Mouse (Mus musculus) gastrocnemius, adult 2 months (tissue): ENCODE results near the gene Sh3bp4. TPM values are rescaled to one million over a fixed set of nuclear protein-coding genes. Genes with fewer than 3 reads are reported as not detected.
A peak's percentile ranks its signal among the peaks of the same experiment; 100 is the strongest.

ENCODE experiments used
- DNase-seq: peaks from one replicate; pipeline ENCODE4 v3.0.0; 2022
- H3K27ac ChIP-seq: fragments of 200-600 bp; 2 replicates; pipeline ENCODE4 v1.8.1; 2022; ENCODE audit warnings: mild to moderate bottlenecking
- H3K4me3 ChIP-seq: fragments of 200-600 bp; 2 replicates; pipeline ENCODE4 v1.8.1; 2022; ENCODE audit warnings: mild to moderate bottlenecking, moderate library complexity
- CTCF ChIP-seq: fragments of 200-600 bp; IDR thresholded peaks from 2 replicates; pipeline ENCODE4 v1.8.1; 2022; ENCODE audit warnings: antibody characterized with exemption, mild to moderate bottlenecking, moderate library complexity
- intact Hi-C: fragments of 180-260 bp; cut with DNase I; formaldehyde crosslinking; loops from one replicate; pipeline ENCODE4 v1.15.1; 2025
- total RNA-seq, 2 experiments: library from RNA; stranded (reverse); gene quantifications; 2 replicates each; pipeline ENCODE4 v1.2.3; 2021

The Sh3bp4 gene
- total RNA-seq, 2 experiments from 2014 or later: 2.1 to 4.0 TPM

- TF ChIP-seq CTCF: no peak
- DNase-seq: no peak
- H3K27ac ChIP-seq: no peak overlapping the region
- intact Hi-C loops: no loop called here
- no peak overlapping the region for H3K4me3 ChIP-seq
Observed at GRCm38 (mm10) chr1:89151071-89151470, 80.9 kb downstream of the Sh3bp4 start.

GRCm38 (mm10) chr1:89152576-89152975 is 82.4 kb downstream of the Sh3bp4 start:
- no peak for DNase-seq
- intact Hi-C loops: no loop called here
- TF ChIP-seq CTCF: no peak
- H3K27ac ChIP-seq: no peak overlapping the region
- H3K4me3 ChIP-seq: no peak overlapping the region

GRCm38 (mm10) chr1:89153203-89153602 is 83.0 kb downstream of the Sh3bp4 start:
- intact Hi-C loops: no loop called here
- DNase-seq: no peak
- no peak for TF ChIP-seq CTCF
- Histone ChIP-seq H3K4me3 (no peak overlapping the region), H3K27ac (no peak overlapping the region)

- no peak overlapping the region for H3K27ac ChIP-seq
- intact Hi-C loops: no loop called here
Observed at GRCm38 (mm10) chr1:89163483-89163882, 93.3 kb downstream of the Sh3bp4 start.

GRCm38 (mm10) chr1:89164281-89164680 is 94.1 kb downstream of the Sh3bp4 start:
- H3K4me3 ChIP-seq: no peak overlapping the region
- TF ChIP-seq CTCF: no peak
- no peak overlapping the region for H3K27ac ChIP-seq
- no peak for DNase-seq
- intact Hi-C loops: no loop called here

More at GRCm38 (mm10) chr1:89163483-89163882, 93.3 kb downstream of the Sh3bp4 start:
- H3K4me3 ChIP-seq: no peak overlapping the region
- TF ChIP-seq CTCF: no peak
- DNase-seq: no peak

- Histone ChIP-seq H3K27ac (no peak overlapping the region), H3K4me3 (no peak overlapping the region)
- DNase-seq: no peak
- no peak for TF ChIP-seq CTCF
- intact Hi-C loops: no loop called here
Observed at GRCm38 (mm10) chr1:89164685-89165084, 94.5 kb downstream of the Sh3bp4 start.

- Histone ChIP-seq H3K27ac (no peak overlapping the region), H3K4me3 (no peak overlapping the region)
- intact Hi-C loops: no loop called here
- no peak for DNase-seq
- TF ChIP-seq CTCF: no peak
Observed at GRCm38 (mm10) chr1:89166814-89167249, 96.6 kb downstream of the Sh3bp4 start.

GRCm38 (mm10) chr1:89171275-89171767 is 101.1 kb downstream of the Sh3bp4 start:
- intact Hi-C loops: no loop called here
- Histone ChIP-seq H3K4me3 (no peak overlapping the region), H3K27ac (no peak overlapping the region)
- DNase-seq: no peak
- TF ChIP-seq CTCF: no peak

- H3K27ac ChIP-seq: no peak overlapping the region
- DNase-seq: no peak
- no peak overlapping the region for H3K4me3 ChIP-seq
- intact Hi-C loops: no loop called here
- no peak for TF ChIP-seq CTCF
Observed at GRCm38 (mm10) chr1:89174621-89175020, 104.4 kb downstream of the Sh3bp4 start.

- intact Hi-C loops: no loop called here
- peak; percentile 69 for TF ChIP-seq CTCF
- no peak overlapping the region for H3K4me3 ChIP-seq
- H3K27ac ChIP-seq: no peak overlapping the region
- peak; percentile 57 for DNase-seq
Observed at GRCm38 (mm10) chr1:89175355-89175754, 105.1 kb downstream of the Sh3bp4 start.

- intact Hi-C loops: loop anchor here (10.0 kb wide), 1 partner anchor 109 kb away; the partner anchor contains the start of gene Sh3bp4
- Histone ChIP-seq H3K27ac (peak overlapping the region; percentile 71), H3K4me3 (no peak overlapping the region)
- TF ChIP-seq CTCF: no peak
- peak; percentile 48 for DNase-seq
Observed at GRCm38 (mm10) chr1:89183261-89183831, 113.1 kb downstream of the Sh3bp4 start.

GRCm38 (mm10) chr1:89184111-89184785 is 114.0 kb downstream of the Sh3bp4 start:
- no peak overlapping the region for H3K4me3 ChIP-seq
- DNase-seq: no peak
- intact Hi-C loops: loop anchor here (10.0 kb wide), 1 partner anchor 109 kb away; the partner anchor contains the start of gene Sh3bp4
- TF ChIP-seq CTCF: no peak
- H3K27ac ChIP-seq: peak overlapping the region; percentile 71

- H3K4me3 ChIP-seq: no peak overlapping the region
- no peak overlapping the region for H3K27ac ChIP-seq
- intact Hi-C loops: loop anchor here (10.0 kb wide), 1 partner anchor 110 kb away; the partner anchor contains the start of gene Sh3bp4
- no peak for DNase-seq
- no peak for TF ChIP-seq CTCF
Observed at GRCm38 (mm10) chr1:89184839-89185238, 114.6 kb downstream of the Sh3bp4 start.
